Mouse (Mus musculus) right cerebral cortex, postnatal 4 days (tissue): ENCODE results near the gene Urb1.

Source experiments
- DNase-seq: peaks from one replicate; pipeline ENCODE4 v3.0.0-alpha.2; 2022

Urb1 gene

DNA sequence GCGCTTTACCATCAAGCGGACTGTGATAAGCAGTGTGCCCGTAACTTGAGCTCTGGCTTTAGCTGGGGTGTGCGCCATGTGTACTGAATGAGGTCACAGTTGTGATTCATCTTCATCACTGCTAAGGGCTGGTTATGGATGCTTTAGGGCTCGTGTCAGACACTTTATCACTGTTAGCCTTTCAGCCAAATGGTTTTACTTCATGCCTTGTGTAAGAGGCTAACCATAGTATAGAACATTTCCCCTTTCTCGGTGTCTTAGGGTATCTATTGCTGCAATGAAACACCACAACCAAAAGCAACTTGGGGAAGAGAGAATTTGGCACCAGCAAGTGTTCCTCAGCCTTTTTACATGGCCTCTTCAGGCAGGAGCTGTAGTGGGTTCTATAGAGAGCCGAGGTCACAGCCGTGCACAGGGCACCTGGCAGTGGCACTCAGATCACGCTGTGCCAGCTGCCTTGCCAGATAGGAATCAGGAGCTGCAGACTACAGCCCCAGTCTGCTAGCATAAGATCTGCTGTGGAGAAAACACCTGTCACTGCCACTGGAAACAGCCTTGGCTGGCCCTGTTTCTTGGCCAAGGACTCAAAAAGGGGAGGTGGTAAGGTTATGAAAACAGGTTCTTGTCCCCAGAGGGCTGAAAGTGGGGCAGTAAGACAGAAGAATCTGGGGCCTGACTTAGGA, 44.9 kb downstream of the Urb1 start:
- DNase-seq, result no peak

DNA sequence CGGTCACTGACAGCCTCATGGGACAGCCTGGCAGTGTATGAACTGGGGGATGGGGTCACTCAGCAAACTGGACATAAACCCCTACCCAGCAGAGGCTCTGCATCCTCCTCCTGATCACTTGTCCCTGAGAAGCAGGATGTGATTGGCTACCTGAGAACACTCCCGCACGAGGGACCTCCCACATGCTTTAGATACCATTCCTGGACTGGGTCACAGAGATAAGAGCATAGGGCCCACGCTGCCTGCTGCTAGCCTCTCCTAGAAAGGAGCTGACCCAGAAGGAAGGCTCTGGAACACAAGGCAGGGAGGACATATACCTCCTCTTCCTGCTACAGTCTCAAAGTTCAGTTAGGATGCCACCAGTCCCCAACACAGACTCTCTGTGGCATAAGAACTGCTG, 49.7 kb downstream of the Urb1 start:
- no peak for DNase-seq

DNA sequence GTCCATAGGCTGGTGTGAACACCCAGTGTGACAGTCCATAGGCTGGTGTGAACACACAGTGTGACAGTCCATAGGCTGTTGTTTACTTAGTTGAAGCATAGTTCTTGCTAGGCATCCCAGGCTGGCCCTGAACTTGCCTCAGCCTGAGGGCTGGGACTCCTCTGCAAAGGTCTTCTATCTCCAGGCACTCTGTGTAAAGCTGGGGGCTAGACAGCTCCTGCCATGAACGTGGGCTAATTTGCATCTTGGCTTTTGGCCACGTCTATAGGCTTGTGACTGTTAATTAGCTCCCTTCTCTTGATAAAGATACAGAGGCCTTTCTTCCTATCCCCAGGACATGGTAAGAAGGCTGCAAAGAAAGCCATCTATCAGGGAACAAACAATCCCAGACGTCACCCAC, 50.9 kb downstream of the Urb1 start:
- no peak for DNase-seq

DNA sequence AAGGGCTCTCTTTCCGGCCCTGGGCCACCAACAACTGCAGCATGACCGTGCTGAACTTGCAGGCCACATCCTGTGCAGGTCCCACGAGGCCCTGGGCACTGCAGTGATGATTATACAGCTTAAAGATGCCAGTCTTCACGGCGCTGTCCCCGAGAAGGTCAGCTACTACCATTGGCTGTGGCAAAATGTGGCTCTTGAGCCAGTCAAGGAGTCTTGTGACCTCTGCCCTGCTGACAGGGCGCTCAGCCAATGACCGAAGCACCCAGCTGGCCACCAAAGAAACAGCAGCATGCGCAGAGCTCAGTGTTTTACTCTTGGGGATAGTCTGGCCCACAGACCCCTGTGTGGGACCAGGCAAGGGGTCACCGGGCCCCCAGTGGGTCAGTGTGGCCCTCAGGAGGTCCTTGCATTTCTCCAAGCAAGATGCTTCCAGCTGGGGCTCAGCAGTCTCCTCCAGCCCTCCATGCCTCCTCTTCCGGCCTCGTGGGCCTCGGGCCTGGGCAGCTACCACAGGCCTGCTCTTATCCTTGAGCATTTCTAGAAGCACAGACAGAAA, 56.7 kb downstream of the Urb1 start:
- no peak for DNase-seq

DNA sequence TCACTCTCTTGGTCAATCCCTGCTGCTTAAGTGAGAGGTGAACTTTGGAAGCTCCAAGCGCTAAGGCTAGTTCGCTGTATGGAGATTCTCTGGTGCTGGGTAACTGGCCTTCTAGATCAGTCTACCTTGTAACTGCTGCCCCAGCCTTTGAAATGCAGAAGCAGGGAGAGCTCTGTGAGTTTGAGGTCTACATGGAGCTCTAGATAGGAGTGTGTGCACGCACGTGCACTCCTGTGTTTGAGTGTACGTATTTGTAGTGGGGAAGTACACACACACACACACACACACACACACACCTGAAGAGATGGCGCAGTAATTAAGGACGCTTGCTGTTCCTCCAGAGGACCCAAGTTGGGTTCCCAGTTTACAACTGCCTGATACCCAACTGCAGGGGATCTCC, 62.0 kb downstream of the Urb1 start:
- no peak for DNase-seq

DNA sequence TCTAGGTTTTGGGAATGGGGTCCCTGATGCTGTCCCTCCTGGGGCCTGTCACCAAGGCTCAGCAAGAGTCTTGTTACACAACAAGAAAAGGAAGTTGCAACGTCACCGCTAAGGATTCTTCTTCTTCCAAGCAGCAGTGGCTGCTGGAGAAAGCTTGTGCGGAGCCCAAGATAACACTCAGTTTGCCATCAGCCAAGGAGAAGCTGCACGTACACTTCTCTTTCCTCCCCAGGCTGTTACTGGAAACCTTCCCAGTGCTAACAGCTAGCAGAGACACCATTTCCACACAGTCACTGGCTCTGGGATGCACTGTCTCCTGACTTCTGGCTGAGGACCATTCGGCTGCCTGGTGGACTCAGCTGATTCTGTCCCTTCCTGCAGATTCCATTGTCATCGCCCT, 63.1 kb downstream of the Urb1 start:
- no peak for DNase-seq

DNA sequence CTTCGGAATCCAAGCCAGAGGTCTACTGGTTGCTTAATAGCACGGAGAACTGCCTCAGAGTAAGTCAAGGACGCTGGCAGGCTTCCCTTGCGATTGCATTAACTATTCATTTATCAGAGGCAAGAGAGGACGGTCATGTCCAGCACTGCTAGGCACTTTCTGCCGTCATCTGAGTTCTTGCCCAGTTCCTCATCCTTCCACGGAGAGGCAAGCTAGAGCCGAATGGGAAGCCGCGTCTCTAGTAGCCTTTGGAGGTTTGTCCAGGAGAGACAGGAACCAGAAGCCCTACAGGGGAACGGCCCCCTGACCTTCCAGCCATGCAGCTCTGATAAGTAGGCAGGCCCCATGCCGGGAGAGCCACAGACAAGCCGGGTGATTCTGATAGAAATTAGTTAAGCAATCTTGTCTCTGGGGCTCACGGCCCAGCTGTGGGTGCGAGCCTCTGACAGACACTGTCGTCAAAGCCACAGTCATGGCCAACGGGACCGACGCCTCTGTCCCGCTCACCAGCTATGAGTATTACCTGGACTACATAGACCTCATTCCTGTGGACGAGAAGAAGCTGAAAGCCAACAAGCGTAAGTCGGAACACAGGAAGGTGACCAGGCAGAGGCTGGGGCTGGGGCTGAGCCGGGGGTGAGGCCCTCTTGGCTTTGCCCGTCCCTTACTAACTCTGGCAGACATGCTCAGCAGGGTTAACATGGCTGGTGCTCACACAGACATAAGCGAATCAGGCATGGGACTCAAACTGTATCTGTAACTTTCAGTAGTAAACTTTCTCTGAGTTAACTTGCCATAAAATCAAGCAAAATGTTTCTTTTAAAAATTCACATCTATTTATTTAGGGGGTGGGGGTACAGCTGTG, 71.9 kb downstream of the Urb1 start, which contains the start of gene Mrap:
TSS of gene Mrap (plus strand) at position 116 of the 865 bp plus-strand sequence.
- DNase-seq, result no peak

DNA sequence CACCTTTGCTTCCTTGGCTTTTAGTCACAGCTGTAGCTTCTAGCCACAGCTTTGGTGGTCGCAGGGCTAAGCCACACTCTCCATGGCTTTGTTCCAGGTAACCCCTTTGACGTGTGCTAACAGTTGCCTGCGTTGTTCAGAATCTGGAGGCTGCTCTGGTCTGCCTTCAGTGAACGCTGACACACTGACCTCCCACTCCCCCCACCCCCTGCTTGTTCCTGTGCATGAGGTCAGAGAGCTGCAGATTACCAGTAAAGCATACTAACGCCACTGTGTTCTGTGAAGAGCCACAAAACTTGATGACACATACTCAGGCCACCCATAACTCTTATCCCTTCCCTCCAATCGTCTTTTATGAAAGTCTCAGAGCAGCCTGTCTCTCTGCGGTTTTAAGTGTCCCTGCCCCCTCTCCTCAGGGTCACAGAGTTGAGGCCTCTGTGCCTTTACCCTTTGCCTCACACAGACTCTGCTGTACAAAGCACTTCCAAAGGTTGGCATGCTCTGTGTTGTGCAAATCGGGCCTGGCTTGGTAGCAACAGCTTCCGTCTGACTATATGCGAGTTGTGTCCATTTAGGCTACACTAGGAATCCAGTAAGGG, 73.4 kb downstream of the Urb1 start:
- DNase-seq, result no peak

DNA sequence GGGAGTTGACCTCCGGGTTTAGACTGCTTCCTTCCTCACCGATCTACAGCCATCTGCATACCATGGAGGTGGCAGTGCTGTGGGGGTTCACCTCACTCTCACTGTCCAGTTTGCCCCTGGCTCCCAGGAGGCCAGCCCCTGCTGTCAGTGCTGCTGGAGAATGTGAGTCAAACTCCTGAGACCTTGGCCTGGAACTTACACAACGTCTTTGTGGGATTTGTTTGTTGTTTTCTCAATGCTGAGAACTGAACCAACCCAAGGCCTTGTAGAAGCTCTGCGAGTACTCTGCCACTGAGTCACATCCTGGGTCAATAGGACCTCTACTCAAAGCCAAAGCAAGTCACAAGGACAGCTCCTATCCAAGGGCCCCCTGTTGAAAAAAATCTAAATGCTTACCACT, 74.6 kb downstream of the Urb1 start:
- DNase-seq, result no peak

DNA sequence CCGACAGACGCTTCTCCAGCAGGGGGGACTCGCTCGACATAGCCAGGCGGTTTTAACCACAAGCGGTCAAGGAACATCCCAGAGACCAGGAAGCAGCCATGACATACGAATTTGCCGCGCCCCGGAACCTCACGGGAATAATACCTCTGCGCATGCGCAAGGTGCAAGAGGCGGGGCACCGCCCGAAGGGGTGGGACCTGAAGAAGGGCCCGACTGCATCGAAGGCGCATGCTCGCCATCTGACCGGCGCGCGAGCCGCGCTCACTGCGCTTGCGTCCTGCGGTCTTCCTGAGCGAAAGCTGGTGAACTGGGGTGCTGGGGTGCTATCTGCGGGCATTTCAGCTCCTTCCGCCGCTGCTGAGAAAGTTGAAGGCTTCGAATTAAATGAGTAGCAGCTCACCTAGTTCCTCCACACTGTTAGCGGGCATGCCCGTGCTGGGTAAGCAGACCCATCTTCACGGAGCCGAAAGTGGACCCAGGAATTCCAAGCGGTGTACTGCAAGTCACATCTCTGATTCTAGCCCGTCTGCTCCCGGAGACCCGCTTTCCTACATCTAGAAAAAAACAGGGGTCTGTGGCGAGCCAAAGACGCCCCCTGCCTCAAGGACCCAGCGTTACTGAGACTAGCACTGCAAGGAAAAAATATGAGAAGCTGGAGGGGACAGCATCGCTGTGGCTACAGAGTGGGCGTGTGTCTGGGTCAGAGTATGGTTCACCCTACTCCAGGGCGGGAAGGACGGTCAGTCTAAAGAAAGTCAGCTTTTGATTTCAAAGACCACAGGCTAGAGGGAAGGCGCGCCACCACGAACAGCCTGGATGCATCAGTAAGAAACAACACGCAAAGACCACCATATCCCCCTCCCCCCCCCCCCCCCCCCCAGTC, 82.7 kb downstream of the Urb1 start, which contains the start of gene Mis18a:
TSS of gene Mis18a (minus strand) at position 172 of the 883 bp plus-strand sequence.
- peak; percentile 97 for DNase-seq

DNA sequence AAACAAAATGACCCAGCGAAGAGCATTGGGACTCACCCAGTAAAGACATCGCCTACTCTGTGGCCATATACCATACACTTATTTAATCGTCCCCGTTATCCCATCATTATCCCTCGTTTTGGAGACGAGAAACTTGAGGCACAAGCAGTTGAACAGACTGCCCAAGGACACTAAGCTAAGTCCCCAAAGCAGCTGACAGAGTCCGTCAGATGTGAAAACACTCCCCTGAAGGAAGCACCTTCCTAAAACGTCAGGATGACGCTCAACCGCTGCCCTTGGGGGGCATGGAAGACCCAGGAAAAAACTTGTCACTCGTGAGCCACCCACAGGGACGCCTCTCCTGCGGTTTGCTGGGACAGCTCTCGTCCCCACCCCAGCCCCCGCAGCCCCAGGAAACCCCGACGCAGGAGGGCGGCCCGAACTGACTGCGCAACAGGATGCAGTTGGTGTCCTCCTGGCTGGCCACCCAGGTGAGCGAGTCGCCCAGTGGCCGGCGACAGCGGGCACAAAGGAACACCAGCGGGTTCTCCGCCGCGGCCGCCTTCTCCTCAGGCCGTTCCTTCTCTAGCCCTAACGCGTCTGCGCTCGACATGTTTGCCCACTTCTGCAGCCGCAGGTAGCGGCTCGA, 83.5 kb downstream of the Urb1 start:
- DNase-seq, result no peak

DNA sequence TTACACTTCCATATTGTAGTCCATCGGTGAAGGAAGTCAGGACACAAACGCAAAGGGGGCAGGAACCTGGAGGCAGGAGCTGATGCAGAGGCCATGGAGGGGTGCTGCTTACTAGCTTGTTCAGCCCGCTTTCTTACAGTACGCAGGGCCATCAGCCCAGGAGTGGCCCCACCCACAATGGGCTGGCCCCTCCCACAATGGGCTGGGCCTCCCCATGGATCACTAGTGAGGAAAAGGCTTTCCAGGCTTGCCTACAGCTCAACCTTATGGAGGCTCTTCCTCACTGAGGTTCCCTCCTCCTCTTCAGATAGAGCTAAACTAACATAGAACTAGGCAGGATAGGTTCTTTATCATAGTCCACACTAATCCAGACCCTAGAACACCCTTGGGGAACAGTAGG, 86.2 kb downstream of the Urb1 start:
- DNase-seq, result no peak

DNA sequence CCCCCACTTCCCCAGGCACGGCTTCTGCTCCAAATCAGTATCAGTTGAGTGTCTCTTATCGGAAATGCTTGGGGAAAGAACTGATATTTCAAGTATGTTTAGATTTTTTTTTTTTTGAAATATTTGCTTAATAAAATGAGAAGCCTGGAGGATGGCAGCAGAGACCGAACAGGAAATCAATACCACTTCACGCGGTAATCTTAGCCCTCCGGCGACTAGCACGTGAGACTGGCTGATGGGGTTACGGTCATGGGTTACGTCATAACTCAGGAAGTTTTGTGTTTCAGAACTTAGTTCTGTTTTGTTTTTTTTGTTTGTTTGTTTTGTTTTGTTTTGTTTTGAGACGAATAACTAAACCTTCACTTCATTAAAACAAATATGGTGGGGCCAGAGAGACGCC, 99.9 kb downstream of the Urb1 start:
- DNase-seq, result no peak

DNA sequence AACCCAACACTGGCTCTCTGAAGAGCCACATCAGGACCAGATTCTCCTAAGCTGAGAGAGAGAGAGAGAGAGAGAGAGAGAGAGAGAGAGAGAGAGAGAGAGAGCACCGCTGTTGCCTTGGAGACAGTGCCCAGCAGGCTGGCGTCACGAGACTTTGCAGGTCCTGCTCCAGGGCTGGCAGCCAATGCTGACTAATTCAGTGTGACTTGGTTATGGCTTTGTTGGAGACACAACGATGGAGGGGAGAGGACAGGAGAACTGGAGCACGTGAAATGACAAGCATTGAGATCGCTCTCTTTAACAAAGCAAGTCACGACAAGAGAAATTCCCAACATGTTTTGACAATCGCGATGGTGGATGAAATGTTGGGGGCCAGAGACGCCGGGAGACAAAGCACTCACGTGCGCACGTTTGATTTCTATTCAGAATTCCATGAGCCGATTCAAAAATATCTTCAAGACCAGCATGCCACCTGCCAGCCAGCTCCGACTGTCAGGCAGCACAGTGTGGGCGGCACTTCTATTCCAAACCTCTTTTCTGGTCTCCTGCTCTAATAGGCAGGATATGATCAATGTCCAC, 100.4 kb downstream of the Urb1 start:
- DNase-seq, result peak; percentile 75

DNA sequence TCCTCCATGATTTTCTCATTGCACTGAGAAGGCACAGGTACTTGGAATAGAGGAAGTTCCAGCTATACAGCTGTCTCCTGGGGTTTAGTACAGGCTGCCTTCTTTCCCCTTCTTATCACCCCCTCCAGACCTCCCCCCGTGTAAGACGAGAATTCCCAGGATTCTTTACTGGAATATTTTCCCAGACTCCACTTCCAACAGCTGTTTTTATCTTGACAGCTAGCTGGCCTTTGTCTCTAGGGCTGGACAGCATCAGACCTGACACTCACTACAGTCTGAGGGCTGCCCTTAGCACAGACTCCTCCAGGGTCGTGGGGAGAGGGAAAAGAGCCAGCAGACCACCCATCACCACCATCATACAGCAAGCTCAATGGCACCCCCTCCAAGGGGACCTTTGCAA, 103.9 kb downstream of the Urb1 start:
- no peak for DNase-seq

DNA sequence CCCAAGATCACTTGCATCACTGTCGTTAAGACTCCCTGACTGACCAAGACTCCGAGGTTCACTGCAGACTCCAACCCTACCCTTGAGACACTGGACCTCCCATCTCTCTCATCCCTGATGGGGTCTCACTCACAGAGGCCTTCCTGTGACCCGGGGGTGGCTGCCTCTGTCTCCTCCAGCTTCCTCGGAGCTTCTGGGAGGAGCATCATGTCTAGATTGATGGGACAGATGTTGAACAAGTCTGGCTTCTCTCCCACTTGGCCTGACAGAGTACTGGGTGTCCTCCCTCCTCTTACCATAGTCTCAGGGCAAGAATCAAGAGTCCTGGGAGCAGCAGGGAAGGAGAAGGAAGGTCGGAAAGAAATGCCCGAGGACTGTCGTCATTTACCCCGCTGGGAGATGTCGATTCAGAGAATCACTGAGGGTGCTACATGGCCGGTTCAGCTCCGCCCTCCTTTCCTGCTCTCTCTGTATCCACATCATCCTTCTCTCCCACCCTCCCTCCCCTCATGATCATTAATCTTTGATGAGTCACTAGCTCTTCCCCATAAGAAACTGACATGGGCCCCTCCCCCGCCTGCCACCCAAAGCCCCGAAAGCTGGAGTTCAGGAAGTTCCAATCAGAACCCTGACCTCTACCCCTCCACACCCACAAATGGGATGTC, 105.9 kb downstream of the Urb1 start:
- DNase-seq, result no peak

DNA sequence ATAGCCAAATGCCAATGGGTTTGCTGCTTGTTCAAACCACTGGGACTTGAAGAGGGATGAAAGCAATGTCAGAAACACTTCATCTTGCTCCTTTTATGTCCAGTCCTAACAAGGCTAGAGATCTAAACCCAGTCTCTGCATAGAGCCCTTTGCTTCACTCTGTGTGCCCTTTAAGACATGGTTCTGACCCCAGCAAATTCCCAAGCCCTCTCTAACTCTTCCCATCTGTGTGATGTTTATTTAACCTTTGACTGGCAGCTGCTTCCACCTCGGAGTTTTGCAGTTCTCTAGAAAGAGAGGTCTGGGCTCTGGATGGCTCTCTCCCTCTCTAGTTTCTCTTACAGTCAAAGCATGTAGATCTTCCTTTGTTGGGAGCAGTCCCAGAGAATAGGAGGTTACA, 106.6 kb downstream of the Urb1 start:
- DNase-seq, result no peak

DNA sequence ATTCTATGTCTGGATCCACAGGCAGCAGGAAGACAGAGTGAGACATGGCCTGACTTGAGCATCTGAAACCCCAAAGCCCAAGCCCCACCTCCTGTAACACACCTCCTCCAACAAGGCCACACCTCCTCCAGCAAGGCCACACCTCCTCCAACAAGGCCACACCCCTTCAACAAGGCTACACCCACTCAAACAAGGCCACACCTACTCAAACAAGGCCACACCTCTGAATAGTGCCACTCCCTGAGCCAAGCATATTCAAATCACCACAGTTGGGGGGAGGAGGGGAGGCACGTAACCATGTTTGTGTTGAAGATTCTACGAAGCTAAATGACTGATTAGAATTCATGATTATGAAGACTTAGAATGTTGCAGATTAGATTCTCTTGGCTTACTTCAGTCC, 108.7 kb downstream of the Urb1 start:
- DNase-seq, result no peak
